In genomic region chr4:149128467-149128866, GRCm38 (mm10) we compare ENCODE assay signal across 23 mouse cellular contexts. TPM values are rescaled to one million over a fixed set of nuclear protein-coding genes. Genes with fewer than 3 reads are reported as not detected.
"Had no signal": no experiment of that assay in that cellular context is flagged by ENCODE, and none has a peak within 500 bp of the region (broad histone marks: within the 10 kb centered on the region; RNA-seq: fewer than 3 reads in every experiment).

No protein-coding gene starts in this region.

- H3K4me2 ChIP-seq: limb, embryonic 12.5 days; limb, embryonic 15.5 days; liver, embryonic 11.5 days; lung, embryonic 15.5 days had no signal

- H3K9ac ChIP-seq: limb, embryonic 12.5 days; limb, embryonic 15.5 days; liver, embryonic 14.5 days; liver, postnatal 0 days; lung, embryonic 15.5 days had no signal

- H3K4me1 ChIP-seq: limb, embryonic 12.5 days had no signal

- H3K9me3 ChIP-seq: limb, embryonic 12.5 days; limb, embryonic 15.5 days; lung, embryonic 15.5 days had no signal

- H3K4me3 ChIP-seq: layer of hippocampus, adult 2 months; limb, embryonic 12.5 days; limb, embryonic 15.5 days; lung, embryonic 15.5 days had no signal

- H3K27me3 ChIP-seq: limb, embryonic 12.5 days; limb, embryonic 15.5 days; lung, embryonic 15.5 days had no signal

- ATAC-seq: intestine, postnatal 0 days; liver, postnatal 0 days; midbrain, embryonic 16.5 days had no signal

- DNase-seq: kidney, adult 2 months; layer of hippocampus, adult 9-11 months; left cerebral cortex, postnatal 4 days; liver, postnatal 0 days; lung, postnatal 14 days; lung, postnatal 4 days; thymus, adult 2 months; thymus, postnatal 14 days; thymus, postnatal 4 days had no signal

- H3K27ac ChIP-seq: kidney, postnatal 0 days; layer of hippocampus, adult 2 months; limb, embryonic 12.5 days; limb, embryonic 15.5 days; liver, embryonic 14.5 days; lung, embryonic 15.5 days; stomach, postnatal 0 days had no signal

RNA-seq across cellular contexts. Expression of gene Cort, which starts 1.9 kb away (rescaled TPM):
- total RNA-seq: megakaryocyte-erythroid progenitor cell, adult 5-6 weeks had no signal
- polyA plus RNA-seq: intestine, embryonic 14.5 days; intestine, postnatal 0 days; kidney, adult 2 months; kidney, embryonic 14.5 days; limb, embryonic 15.5 days; liver, embryonic 14.5 days; liver, postnatal 0 days; neural tube, embryonic 11.5 days; stomach, postnatal 0 days had no signal
